Mouse (Mus musculus): ENCODE measurements at regions not wholly inside any gene's neighbourhood (a gene's known extent, or its start where the extent isn't known, plus 50 kb on each side); places are given as distances from the start of the nearest gene placed in this dataset.

DNA sequence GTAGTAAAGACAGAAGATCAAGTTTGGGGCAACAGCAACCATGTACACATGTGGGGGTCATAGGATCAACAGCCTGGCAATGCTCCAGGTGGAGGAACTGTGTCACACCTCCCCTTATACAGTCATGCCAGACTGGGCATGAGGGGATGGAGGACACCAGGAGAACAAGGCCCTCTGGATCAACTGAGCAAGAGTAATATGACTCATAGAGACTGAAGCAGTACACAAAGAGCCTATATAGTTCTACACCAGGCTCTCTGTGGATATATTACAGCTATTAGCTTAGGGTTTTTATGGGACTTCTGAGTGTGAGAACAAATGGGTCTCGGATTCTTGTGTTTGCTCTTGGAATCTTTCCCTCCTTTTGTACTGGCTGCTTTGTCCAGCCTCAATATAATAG, 57.9 kb upstream of the Ifngr1 start:
- H3K9ac ChIP-seq = no peak overlapping the region
- no peak for ATAC-seq (ENCODE audit: insufficient read depth)
- no peaks in the 10 kb centered on the region for H3K9me3 ChIP-seq (ENCODE audit: low read depth, low read length)
- WGBS = 70% methylated on average over 1 of the region's 1 CpGs
- H3K4me2 ChIP-seq = no peak overlapping the region
- no peak for TF ChIP-seq CTCF (IDR thresholded peaks at IDR 0.05; ENCODE audit: low read depth)
- no peaks in the 10 kb centered on the region for H3K36me3 ChIP-seq (ENCODE audit: insufficient read depth)
- H3K27me3 ChIP-seq (ENCODE audit: insufficient read depth, low read length) = no peaks in the 10 kb centered on the region
- DNase-seq = no peak
- no peak overlapping the region for H3K4me3 ChIP-seq (ENCODE audit: low read depth, low read length)
- H3K27ac ChIP-seq (ENCODE audit: low read depth) = no peak overlapping the region
- no peaks in the 10 kb centered on the region for H3K4me1 ChIP-seq (ENCODE audit: insufficient read depth)
